Mouse (Mus musculus) adrenal gland, adult 8-10 months (tissue): ENCODE measurements around the gene Ddx20. TPM values are rescaled to one million over a fixed set of nuclear protein-coding genes. Genes with fewer than 3 reads are reported as not detected.

Experiments used
- DNase-seq: peaks from one replicate; pipeline ENCODE4 v3.0.0; 2022
- total RNA-seq, 4 experiments: library from RNA; stranded (reverse); gene quantifications; 2 replicates each; pipeline ENCODE4 v1.2.4; 2022

The Ddx20 gene
- total RNA-seq = 10 to 100 TPM; 18.5 to 26.4 (median 22.3) TPM

- peak; percentile 97 for DNase-seq
Measured at GRCm38 (mm10) chr3:105687324-105688060, at the start of gene Ddx20. Ddx20 (minus strand) TSS chr3:105687574.

- DNase-seq = no peak
Measured at GRCm38 (mm10) chr3:105737070-105737469, 49.7 kb upstream of the Ddx20 start.

- DNase-seq = no peak
Measured at GRCm38 (mm10) chr3:105736148-105736547, 48.8 kb upstream of the Ddx20 start.

- DNase-seq = no peak
Measured at GRCm38 (mm10) chr3:105735285-105735684, 47.9 kb upstream of the Ddx20 start.

- DNase-seq = no peak
Measured at GRCm38 (mm10) chr3:105733538-105733937, 46.2 kb upstream of the Ddx20 start.

- DNase-seq = no peak
Measured at GRCm38 (mm10) chr3:105732360-105732759, 45.0 kb upstream of the Ddx20 start.

- DNase-seq = no peak
Measured at GRCm38 (mm10) chr3:105726037-105726436, 38.7 kb upstream of the Ddx20 start.

- DNase-seq = no peak
Measured at GRCm38 (mm10) chr3:105722510-105722909, 35.1 kb upstream of the Ddx20 start.

- DNase-seq = no peak
Measured at GRCm38 (mm10) chr3:105721681-105722201, 34.4 kb upstream of the Ddx20 start.

- no peak for DNase-seq
Measured at GRCm38 (mm10) chr3:105720514-105720913, 33.1 kb upstream of the Ddx20 start.

- DNase-seq = no peak
Measured at GRCm38 (mm10) chr3:105719979-105720378, 32.6 kb upstream of the Ddx20 start.

GRCm38 (mm10) chr3:105718746-105719145 is 31.4 kb upstream of the Ddx20 start:
- DNase-seq = no peak

- DNase-seq = no peak
Measured at GRCm38 (mm10) chr3:105717856-105718555, 30.6 kb upstream of the Ddx20 start.

GRCm38 (mm10) chr3:105716353-105717000 is 29.1 kb upstream of the Ddx20 start:
- DNase-seq = no peak

GRCm38 (mm10) chr3:105714820-105715167 is 27.4 kb upstream of the Ddx20 start:
- no peak for DNase-seq

GRCm38 (mm10) chr3:105714091-105714819 is 26.9 kb upstream of the Ddx20 start:
- no peak for DNase-seq

- DNase-seq = no peak
Measured at GRCm38 (mm10) chr3:105712827-105713226, 25.5 kb upstream of the Ddx20 start.

- no peak for DNase-seq
Measured at GRCm38 (mm10) chr3:105711741-105712140, 24.4 kb upstream of the Ddx20 start.

GRCm38 (mm10) chr3:105710246-105710645 is 22.9 kb upstream of the Ddx20 start:
- no peak for DNase-seq

GRCm38 (mm10) chr3:105707590-105707989 is 20.2 kb upstream of the Ddx20 start:
- no peak for DNase-seq

- DNase-seq = no peak
Measured at GRCm38 (mm10) chr3:105706366-105707020, 19.1 kb upstream of the Ddx20 start.

GRCm38 (mm10) chr3:105705561-105705960 is 18.2 kb upstream of the Ddx20 start:
- DNase-seq = no peak
